Mouse (Mus musculus) ES-E14 (cell line): ENCODE results near the gene Grm3. TPM values are rescaled to one million over a fixed set of nuclear protein-coding genes. Genes with fewer than 3 reads are reported as not detected.

ENCODE experiments used
- DNase-seq: peaks from one replicate; pipeline ENCODE4 v3.0.0-alpha.2; 2013; ENCODE audit warnings: low read depth, low spot score
- H3K27ac ChIP-seq: 2 replicates; pipeline ENCODE4 v1.5.1; 2012; ENCODE audit warnings: low read depth, mild to moderate bottlenecking, low read length, moderate library complexity, mixed read lengths; ENCODE audit not compliant: poor library complexity, insufficient read depth, severe bottlenecking
- H3K36me3 ChIP-seq: 2 replicates; pipeline ENCODE4 v1.6.1; 2012; ENCODE audit warnings: mild to moderate bottlenecking, low read length, moderate library complexity, mixed read lengths; ENCODE audit not compliant: control insufficient read depth, poor library complexity, insufficient read depth, severe bottlenecking
- H3K4me1 ChIP-seq, 2 experiments: fragments of 150-350 bp in 1 of 2; sonication (generic) in 1 of 2; 2 replicates each; pipeline ENCODE4 v1.6.1; 2012; ENCODE audit warnings: low read length in 2 of 2, mild to moderate bottlenecking in 1 of 2, mixed read lengths in 1 of 2; ENCODE audit not compliant: control insufficient read depth in 2 of 2, insufficient read depth in 2 of 2, poor library complexity in 1 of 2
- H3K4me3 ChIP-seq, 2 experiments: fragments of 150-350 bp in 1 of 2; sonication (generic) in 1 of 2; 2 replicates each; pipeline ENCODE4 v1.5.1; 2012; ENCODE audit warnings: low read length in 2 of 2, low read depth in 1 of 2, mild to moderate bottlenecking in 1 of 2, mixed read lengths in 1 of 2; ENCODE audit not compliant: insufficient read depth in 1 of 2, poor library complexity in 1 of 2, severe bottlenecking in 1 of 2
- H3K9ac ChIP-seq: 2 replicates; pipeline ENCODE4 v1.6.1; 2012; ENCODE audit warnings: low read depth, mild to moderate bottlenecking, low read length, mixed read lengths; ENCODE audit not compliant: poor library complexity, insufficient read depth, severe bottlenecking
- H3K9me3 ChIP-seq: fragments of 150-350 bp; sonication (generic); 2 replicates; pipeline ENCODE4 v1.6.1; 2012; ENCODE audit warnings: low read depth, mild to moderate bottlenecking, low read length; ENCODE audit not compliant: control insufficient read depth, insufficient read depth
- CHD2 ChIP-seq: IDR thresholded peaks from 2 replicates; pipeline ENCODE4 v1.6.1; 2014; ENCODE audit warnings: mild to moderate bottlenecking, low read depth, low read length, inconsistent platforms
- HCFC1 ChIP-seq: IDR thresholded peaks from 2 replicates; pipeline ENCODE4 v1.6.1; 2012; ENCODE audit warnings: low read length, inconsistent platforms, borderline replicate concordance; ENCODE audit not compliant: insufficient read depth
- MAFK ChIP-seq: IDR thresholded peaks from 2 replicates; pipeline ENCODE4 v1.6.1; 2014; ENCODE audit warnings: mild to moderate bottlenecking, low read depth, low read length, inconsistent platforms; ENCODE audit not compliant: insufficient read depth
- ZC3H11A ChIP-seq: IDR thresholded peaks from 2 replicates; pipeline ENCODE4 v1.6.1; 2012; ENCODE audit warnings: low read depth, mild to moderate bottlenecking, inconsistent platforms, low read length, borderline replicate concordance
- ZNF384 ChIP-seq: IDR thresholded peaks from 2 replicates; pipeline ENCODE4 v1.6.1; 2012; ENCODE audit warnings: low read depth, low read length, inconsistent platforms
- in situ Hi-C, 2 experiments: fragments of 600-800 bp; cut with MboI; formaldehyde crosslinking; loops; one replicate each; pipeline ENCODE4 v1.15.1; 2025; ENCODE audit warnings: low sequenced_read_pairs in 2 of 2, inconsistent platforms in 1 of 2; ENCODE audit not compliant: unreplicated experiment in 2 of 2
- total RNA-seq: library from RNA; depleted of rRNA; stranded (reverse); fragments of 300-350 nt; gene quantifications from 2 replicates; pipeline ENCODE4 v1.2.3, GENCODE M21; 2012

Gene Grm3
- total RNA-seq, 1 experiment = not detected

DNA sequence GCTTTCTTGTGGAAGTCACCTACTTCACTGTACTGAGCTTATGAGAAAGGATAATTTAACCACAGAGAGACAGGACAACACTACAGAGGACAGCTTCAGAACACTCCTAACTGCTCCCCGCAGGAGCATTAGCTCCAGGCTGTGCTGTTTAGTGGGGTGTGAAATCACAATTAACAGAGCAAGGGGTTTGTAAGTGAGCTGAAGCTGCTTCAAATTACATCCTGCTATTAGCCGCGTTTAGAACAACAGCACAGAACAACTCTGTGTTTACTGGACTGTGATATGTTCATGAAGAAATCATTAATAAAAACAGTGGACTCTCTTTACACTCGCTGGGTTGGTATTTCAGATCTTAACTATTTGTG lies 101.9 kb downstream of the Grm3 start:
- H3K9ac ChIP-seq = no peak overlapping the region
- no peak overlapping the region for H3K4me3 ChIP-seq
- no peaks in the 10 kb centered on the region for H3K4me1 ChIP-seq
- no peaks in the 10 kb centered on the region for H3K36me3 ChIP-seq
- no peak for DNase-seq
- in situ Hi-C loops = no loop called here
- H3K27ac ChIP-seq = no peak overlapping the region
- H3K9me3 ChIP-seq = no peaks in the 10 kb centered on the region
- TF ChIP-seq MAFK = no peak
- TF ChIP-seq ZC3H11A = no peak
- TF ChIP-seq CHD2 = no peak
- no peak for TF ChIP-seq ZNF384
- no peak for TF ChIP-seq HCFC1

DNA sequence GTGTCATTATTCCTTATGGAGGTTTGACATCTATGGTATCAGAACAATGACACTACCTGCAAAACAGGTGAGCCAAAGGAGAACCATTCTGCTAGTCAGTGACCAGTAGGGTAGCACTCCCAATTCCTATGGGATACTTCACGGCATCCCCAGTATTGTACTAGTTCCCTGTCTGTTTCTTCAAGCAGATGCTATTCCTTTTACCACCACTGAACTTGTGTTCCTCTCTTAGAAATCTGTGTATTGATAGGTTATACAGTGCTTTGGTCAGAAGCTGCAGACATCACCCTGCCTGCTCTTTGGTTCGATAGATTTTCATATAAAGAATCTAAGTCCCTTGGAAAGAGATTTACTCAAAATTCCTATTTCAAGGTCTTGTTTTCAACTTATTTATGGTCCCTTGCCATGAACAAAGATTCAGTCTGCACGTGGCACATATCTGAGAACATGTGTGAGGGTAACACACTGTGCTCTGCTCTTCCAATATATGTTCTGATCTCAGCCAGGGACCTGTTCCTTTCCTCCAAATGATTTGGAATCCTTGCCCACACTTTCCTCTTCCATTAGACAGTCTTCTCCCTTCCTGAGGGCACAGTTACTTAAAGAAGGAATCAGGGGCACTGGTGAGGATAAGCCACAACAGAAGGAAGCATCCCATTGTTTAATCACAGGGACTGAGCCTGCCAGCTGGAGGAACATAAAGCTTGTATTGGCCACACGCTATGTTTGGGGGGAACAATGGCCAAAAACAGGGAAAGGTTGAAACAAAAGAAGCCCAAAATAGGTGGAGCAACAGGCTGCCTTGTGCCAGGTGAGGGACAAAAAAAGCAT lies 102.5 kb downstream of the Grm3 start:
- TF ChIP-seq HCFC1 (no peak), MAFK (no peak), ZC3H11A (no peak), CHD2 (no peak), ZNF384 (no peak)
- Histone ChIP-seq H3K4me1 (no peaks in the 10 kb centered on the region), H3K9me3 (no peaks in the 10 kb centered on the region), H3K27ac (no peak overlapping the region), H3K9ac (no peak overlapping the region), H3K36me3 (no peaks in the 10 kb centered on the region), H3K4me3 (no peak overlapping the region)
- in situ Hi-C loops = no loop called here
- no peak for DNase-seq

DNA sequence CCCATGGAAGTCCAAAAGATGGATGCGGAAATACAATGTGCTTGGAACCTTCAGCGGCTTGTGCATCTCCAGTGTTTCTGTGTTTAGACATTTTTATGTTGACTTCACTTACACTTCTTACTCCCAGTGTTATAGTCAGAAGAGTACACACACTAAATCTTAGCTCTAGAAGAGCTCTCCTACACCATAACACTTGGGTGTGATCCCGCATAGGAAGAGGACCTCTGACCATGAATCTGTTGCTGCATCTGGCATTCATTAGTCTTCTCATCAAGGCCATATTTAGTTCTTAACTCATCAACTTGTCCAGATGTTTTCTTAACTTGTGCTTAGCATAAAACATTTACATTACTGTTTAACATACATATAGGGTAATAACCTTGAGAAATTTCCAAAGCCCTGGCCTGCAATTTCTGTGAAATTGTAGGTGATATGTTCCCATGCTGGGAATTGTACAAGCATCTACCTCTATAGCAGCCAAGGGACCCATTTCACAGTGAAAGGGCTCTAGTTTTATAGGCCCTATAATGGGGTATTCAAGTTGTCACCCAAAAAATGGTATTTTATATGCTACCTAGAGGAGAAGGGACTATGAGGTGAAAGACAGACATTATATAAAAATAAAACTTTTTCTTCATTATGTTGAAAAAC lies 103.4 kb downstream of the Grm3 start:
- Histone ChIP-seq H3K36me3 (no peaks in the 10 kb centered on the region), H3K4me1 (no peaks in the 10 kb centered on the region), H3K4me3 (no peak overlapping the region), H3K27ac (no peak overlapping the region), H3K9ac (no peak overlapping the region), H3K9me3 (no peaks in the 10 kb centered on the region)
- no peak for DNase-seq
- TF ChIP-seq ZNF384 (no peak), MAFK (no peak), CHD2 (no peak), HCFC1 (no peak), ZC3H11A (no peak)
- in situ Hi-C loops = no loop called here

DNA sequence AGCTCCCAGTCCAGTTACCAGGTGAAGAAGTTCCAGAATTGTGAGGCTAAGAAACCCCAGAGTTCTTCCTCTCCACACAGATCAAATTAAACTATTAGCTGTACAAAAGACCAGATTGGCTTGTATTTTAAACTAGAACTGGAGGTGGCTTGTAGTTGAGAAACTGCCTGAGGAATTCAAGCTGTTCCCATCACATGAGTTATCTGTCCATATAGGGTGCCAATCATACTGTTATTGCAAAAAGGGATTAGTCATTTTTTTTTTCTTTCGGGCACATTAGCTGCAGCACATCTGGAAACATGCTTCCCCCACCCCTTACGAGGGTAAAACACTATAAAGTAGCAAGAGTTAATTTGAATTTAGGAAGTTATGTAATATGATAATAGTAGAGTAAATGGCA lies 145.9 kb downstream of the Grm3 start:
- Histone ChIP-seq H3K9me3 (no peaks in the 10 kb centered on the region), H3K4me1 (no peaks in the 10 kb centered on the region), H3K9ac (no peak overlapping the region), H3K27ac (no peak overlapping the region), H3K36me3 (no peaks in the 10 kb centered on the region), H3K4me3 (no peak overlapping the region)
- in situ Hi-C loops = no loop called here
- no peak for DNase-seq
- TF ChIP-seq ZNF384 (no peak), HCFC1 (no peak), ZC3H11A (no peak), MAFK (no peak), CHD2 (no peak)
